Mouse (Mus musculus) kidney, adult 18-20 months (tissue): ENCODE results near the gene Rab10.

Source experiments
- DNase-seq: peaks from one replicate; pipeline ENCODE4 v3.0.0; 2021

Gene Rab10

DNA sequence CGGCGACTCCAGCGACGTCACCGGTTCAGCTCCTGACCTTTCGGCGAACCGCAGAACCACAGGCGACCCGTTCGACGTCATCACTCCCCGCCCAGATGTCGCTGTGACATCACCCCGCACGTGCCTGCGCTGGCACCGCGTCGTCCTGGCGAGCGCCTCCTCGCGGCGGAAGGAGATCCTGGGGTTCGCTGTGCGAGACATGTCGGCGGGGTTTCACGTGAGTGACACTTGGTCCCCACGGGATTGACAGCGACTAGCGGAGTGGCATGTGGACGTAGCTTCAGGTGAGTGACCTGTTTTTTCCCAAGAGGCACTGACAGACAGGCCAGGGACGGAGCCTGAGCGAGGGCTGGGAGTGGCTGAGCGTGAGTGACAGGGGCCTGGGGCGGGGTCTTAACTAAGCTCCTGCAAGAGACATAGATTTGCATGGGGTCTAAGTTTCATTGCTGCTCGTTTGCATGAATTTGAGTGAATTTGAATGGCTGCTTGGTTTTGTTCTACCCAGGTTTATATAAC is 74.1 kb downstream of the Rab10 start:
- DNase-seq: peak; percentile 96

DNA sequence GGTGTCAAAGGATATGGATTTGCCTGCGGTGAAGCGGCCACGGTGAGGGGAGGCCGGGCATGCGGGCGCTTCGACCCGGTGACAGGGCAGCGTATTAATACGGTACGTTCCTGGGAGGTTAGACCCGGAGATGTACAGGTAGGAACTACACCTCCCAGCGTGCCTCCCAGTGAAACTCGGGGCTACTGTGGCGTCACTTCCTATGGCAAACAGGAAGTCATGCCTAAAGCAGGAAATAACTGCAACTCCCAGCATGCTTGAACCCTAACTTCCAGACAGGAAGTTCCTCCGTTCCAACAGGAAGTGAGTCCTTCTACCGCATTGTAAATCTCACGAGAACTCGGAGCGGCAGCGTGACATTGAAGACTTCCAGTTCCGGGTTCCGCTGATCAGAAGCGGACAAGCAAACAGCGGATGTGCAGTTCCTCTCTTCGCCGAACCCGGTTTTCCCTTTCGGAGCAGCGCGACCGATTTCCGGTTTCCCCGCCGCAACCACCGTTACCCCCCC is 74.6 kb downstream of the Rab10 start:
- peak; percentile 90 for DNase-seq

DNA sequence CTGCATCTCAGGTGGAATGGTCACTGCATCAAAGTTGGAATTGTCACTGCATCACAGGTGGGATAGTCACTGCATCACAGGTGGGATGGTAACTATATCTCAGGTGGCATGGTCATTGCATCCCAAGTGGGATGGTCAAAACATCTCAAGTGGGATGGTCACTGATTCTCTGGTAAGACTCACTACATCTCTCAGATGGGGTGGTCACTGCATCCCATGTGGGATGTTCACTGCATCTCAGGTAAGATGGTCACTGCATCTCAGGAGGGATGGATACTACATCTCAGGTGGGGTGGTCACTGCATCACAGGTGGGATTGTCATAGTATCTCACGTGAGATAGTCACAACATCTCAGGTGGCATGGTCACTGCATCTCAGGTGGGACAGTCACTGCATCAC is 75.7 kb downstream of the Rab10 start:
- no peak for DNase-seq

DNA sequence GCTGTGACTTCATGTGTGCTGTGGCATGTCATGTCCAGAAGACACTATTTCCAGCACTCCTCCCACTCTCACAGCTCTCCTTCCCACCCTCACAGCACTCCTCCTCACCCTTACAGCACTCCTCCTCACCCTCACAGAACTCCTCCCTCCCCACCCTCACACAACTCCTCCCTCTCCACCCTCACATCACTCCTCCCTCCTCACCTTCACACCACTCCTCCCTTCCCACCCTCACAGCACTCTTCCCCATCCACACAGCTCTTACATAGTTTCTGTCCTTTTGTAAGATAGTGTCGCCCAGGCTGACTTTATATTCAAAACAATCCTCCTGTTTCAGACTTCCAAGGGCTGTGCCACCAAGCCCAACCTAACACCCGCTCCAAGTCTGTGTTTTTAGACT is 86.4 kb downstream of the Rab10 start:
- no peak for DNase-seq

DNA sequence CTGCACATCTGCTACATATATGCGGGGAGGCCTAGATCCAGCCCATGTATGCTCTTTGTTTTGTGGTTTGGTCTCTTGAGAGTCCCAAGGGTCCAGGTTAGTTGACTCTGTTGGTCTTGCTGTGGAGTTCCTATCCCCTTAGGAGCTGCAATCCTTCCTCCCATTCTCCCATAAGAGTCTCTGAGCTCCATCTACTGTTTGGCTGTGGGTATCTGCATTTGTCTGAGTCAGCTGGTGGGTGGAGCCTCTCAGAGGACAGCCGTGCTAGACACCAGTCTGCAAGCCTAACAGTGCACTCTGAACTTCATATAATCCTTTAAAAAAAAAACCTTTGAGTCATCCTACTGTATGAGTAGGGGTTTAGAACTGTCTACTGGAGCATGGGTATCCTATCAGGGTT is 99.6 kb downstream of the Rab10 start:
- DNase-seq: no peak

DNA sequence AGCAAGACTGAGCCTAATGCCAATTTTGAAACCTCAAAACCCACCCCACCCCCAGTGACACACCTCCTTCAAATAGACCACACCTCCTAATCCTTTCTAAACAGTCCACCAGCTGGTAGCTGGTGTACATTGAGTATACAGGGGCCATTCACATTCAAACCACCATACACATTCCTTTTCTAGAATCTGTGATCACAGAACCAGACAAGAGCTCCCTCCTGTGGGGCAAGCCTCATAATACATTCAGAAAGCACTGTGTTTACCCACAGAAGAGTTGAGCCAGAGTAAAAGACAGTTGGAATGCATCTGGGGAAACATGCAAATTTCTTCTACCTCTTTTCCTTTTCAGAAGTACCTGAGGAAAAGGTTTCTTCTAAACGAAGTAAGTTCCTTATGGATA is 100.6 kb downstream of the Rab10 start:
- DNase-seq: no peak
